Mouse (Mus musculus) testis, adult 2 months (tissue): Measurements from ENCODE around the gene Usp39. TPM values are rescaled to one million over a fixed set of nuclear protein-coding genes. Genes with fewer than 3 reads are reported as not detected.

ENCODE experiments used
- H3K27ac ChIP-seq: fragments of 200-500 bp; 2 replicates; pipeline ENCODE4 v1.5.1; 2012; ENCODE audit warnings: low read depth, low read length; ENCODE audit not compliant: control insufficient read depth, insufficient read depth
- H3K27me3 ChIP-seq: fragments of 200-500 bp; 2 replicates; pipeline ENCODE4 v1.6.1; 2012; ENCODE audit warnings: mild to moderate bottlenecking, low read length, moderate library complexity; ENCODE audit not compliant: control insufficient read depth, insufficient read depth
- H3K36me3 ChIP-seq: fragments of 200-500 bp; 2 replicates; pipeline ENCODE4 v1.6.1; 2012; ENCODE audit warnings: mild to moderate bottlenecking, low read length; ENCODE audit not compliant: control insufficient read depth, insufficient read depth
- H3K4me1 ChIP-seq: fragments of 200-500 bp; 2 replicates; pipeline ENCODE4 v1.6.1; 2012; ENCODE audit warnings: low read length; ENCODE audit not compliant: control insufficient read depth, insufficient read depth
- H3K4me3 ChIP-seq: fragments of 200-500 bp; 2 replicates; pipeline ENCODE4 v1.5.1; 2012; ENCODE audit warnings: low read depth, mild to moderate bottlenecking, low read length, moderate library complexity, mixed read lengths; ENCODE audit not compliant: control insufficient read depth
- CTCF ChIP-seq: fragments of 200-500 bp; IDR thresholded peaks from 2 replicates; pipeline ENCODE4 v1.5.1; 2012; ENCODE audit warnings: low read depth, mild to moderate bottlenecking, inconsistent platforms, low read length, moderate library complexity; ENCODE audit not compliant: control insufficient read depth, insufficient read depth, insufficient replicate concordance
- POLR2A ChIP-seq: fragments of 200-500 bp; IDR thresholded peaks from 2 replicates; pipeline ENCODE4 v1.6.1; 2012; ENCODE audit warnings: low read depth, mild to moderate bottlenecking, inconsistent platforms, low read length, moderate library complexity; ENCODE audit not compliant: control insufficient read depth
- polyA plus RNA-seq: library from polyadenylated mRNA; depleted of rRNA; stranded (reverse); fragments of >200 nt; gene quantifications from 2 replicates; pipeline ENCODE4 v1.2.3, GENCODE M21; 2012

Usp39 gene
- polyA plus RNA-seq, 1 experiment = 29.3 TPM

DNA sequence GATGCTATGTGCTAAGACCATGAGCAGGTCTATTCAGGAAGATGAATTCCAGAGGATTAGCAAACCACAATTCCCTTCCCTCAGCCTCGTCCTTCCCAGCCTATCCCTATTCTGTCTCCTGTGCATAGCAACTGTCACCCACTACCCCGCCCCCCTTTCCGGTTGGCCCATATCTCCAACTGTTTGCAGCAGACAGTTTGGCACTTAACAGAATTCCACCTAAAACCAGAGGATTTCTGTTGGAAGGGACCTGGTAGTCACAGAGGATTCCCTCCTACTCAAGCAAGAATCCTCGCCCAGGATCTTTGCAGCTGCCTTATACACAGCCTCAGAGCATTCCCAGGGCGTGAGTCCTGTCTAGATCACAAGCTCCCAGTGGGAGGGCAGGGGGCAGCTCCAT is 26.2 kb upstream of the Usp39 start:
- Histone ChIP-seq H3K4me3 (peak overlapping the region; percentile 41), H3K27me3 (no peaks in the 10 kb centered on the region), H3K36me3 (peaks cover 2% of the 10 kb centered on the region; the same call in 1 of the 2 replicates), H3K27ac (peak overlapping the region; percentile 96), H3K4me1 (peaks cover 23% of the 10 kb centered on the region)
- TF ChIP-seq POLR2A (no peak), CTCF (no peak)

DNA sequence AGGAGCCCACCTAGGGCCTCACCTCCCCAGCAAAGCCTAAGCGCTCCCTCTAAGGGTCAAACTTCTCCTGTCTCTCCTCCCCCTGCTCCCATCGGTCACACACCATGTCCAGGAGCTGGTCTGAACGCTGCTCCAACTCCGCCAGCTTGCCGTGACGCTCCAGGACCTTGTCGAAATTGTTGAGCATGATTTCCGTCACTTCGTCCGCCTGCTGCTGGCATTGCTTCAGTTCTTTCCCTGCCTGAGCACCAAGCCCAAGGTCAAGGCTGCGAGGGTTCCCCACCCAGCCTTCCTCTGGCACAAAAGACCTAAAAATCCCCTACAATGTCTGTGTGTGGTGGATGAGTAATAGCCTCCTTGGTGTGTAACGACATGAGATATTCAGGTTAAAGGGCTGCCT is 25.1 kb upstream of the Usp39 start:
- Histone ChIP-seq H3K4me1 (peaks cover 23% of the 10 kb centered on the region), H3K27ac (peak overlapping the region; percentile 96), H3K27me3 (no peaks in the 10 kb centered on the region), H3K36me3 (peaks cover 2% of the 10 kb centered on the region; the same call in 1 of the 2 replicates), H3K4me3 (peak overlapping the region; percentile 41)
- TF ChIP-seq POLR2A (peak; percentile 11; the same call in 1 of the 2 replicates), CTCF (no peak)

DNA sequence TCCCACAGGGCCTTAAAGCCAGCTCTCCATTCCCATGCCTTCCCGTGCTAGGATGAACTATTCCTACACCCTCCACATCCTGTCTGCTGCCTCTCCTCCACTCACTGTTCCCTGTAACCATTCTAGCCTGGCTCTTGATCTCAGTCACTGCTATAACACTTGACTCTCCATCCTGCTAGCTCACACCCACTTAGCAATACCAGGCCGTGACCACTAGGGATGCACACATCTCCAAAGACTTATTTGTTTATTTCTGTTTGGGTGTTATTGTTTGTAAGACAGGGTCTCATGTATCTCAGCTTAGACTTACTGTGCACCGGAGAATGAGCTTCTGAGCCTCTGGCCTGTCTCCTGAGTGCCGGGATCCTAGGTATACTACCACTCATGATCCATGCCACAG is 24.6 kb upstream of the Usp39 start:
- Histone ChIP-seq H3K27ac (peak overlapping the region; percentile 28), H3K4me1 (peaks cover 23% of the 10 kb centered on the region), H3K27me3 (no peaks in the 10 kb centered on the region), H3K4me3 (peak overlapping the region; percentile 41), H3K36me3 (peaks cover 2% of the 10 kb centered on the region; the same call in 1 of the 2 replicates)
- no peak for TF ChIP-seq POLR2A

DNA sequence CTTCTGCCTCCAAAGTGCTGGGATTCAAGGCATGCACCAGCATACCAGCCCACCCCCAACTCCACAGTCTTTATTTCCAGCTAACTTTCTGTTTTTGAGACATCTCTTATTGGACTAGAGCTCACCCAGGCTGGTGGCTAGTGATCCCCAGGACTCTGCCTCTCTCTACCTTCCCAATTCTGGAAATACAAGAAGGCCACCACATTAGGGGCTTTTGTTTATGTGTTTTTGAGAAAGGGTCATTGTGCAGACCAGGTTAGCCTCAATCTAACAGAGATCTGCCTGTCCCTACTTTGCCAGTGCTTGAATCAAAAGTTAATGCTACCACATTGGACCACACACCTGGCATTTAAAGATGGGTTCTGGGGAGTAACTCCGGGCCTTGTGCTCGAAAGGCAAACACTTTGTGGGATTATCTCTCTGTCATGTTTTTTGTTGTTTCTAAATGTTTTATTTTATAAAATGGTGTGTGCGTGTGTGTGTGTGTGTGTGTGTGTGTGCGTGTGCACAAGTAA is 22.5 kb upstream of the Usp39 start:
- no peak overlapping the region for H3K27ac ChIP-seq
- peaks cover 21% of the 10 kb centered on the region for H3K4me1 ChIP-seq
- no peaks in the 10 kb centered on the region for H3K27me3 ChIP-seq
- peak overlapping the region; percentile 40 for H3K4me3 ChIP-seq
- peaks cover 2% of the 10 kb centered on the region; the same call in 1 of the 2 replicates for H3K36me3 ChIP-seq
- TF ChIP-seq POLR2A (no peak), CTCF (no peak)

DNA sequence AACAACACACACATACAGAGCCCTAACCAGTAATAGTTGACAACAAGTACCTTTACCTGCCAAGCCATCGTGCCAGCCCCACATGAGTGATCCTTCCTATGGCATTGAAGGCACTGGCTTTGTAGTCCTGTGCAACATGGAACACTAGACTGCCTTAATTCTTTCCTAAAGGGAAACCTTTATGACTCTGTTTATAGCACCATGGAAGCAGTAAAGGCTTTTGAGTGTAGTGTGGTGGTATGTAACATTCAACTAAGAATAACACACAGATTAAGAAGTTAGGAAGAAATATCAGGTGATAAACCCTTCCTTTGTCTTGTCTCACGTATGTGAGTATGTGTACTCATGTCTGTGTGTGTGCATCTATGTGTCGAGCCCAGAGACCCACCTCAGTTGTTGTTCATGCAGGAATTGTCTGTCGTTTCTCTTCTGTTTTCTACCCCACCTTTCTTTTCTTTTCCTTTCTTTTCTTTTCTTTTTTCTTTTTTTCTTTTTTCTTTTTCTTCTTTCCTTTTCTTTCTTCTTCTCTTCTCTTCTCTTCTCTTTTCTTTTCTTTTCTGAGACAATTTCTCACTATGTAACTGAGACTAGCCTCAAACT is 22.0 kb upstream of the Usp39 start, which contains the start of gene Rnf181:
Rnf181 (minus strand) TSS at position 113 of the 600 bp plus-strand sequence.
- H3K27me3 ChIP-seq = no peaks in the 10 kb centered on the region
- H3K4me1 ChIP-seq = peaks cover 21% of the 10 kb centered on the region
- TF ChIP-seq CTCF (no peak), POLR2A (no peak)
- H3K4me3 ChIP-seq = peak within 1 kb of the TSS; percentile 68
- H3K36me3 ChIP-seq = peaks cover 2% of the 10 kb centered on the region; the same call in 1 of the 2 replicates
- H3K27ac ChIP-seq = peak within 1 kb of the TSS; percentile 53

DNA sequence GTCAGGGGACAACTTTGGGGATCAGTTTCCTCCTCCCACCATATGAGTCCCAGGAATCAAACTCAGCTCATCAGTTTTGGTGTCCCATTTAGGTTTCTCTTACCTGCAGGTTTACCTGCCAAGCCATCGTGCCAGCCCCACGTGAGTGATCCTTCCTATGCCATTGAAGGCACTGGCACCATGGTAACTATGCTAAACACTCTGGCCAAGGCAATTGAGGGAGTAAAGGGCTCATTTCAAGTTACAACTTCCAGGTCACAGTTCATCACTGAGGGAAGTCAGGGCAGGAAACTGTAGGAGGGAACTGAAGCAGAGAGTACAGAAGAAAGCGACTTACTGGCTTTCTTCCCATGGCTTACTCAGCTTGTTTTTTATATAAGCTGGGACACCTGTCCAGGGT is 21.3 kb upstream of the Usp39 start:
- H3K36me3 ChIP-seq = peaks cover 2% of the 10 kb centered on the region; the same call in 1 of the 2 replicates
- H3K4me1 ChIP-seq = peaks cover 20% of the 10 kb centered on the region
- TF ChIP-seq POLR2A = no peak
- no peak for TF ChIP-seq CTCF
- H3K4me3 ChIP-seq = peak overlapping the region; percentile 68
- H3K27me3 ChIP-seq = no peaks in the 10 kb centered on the region
- H3K27ac ChIP-seq = peak overlapping the region; percentile 53

DNA sequence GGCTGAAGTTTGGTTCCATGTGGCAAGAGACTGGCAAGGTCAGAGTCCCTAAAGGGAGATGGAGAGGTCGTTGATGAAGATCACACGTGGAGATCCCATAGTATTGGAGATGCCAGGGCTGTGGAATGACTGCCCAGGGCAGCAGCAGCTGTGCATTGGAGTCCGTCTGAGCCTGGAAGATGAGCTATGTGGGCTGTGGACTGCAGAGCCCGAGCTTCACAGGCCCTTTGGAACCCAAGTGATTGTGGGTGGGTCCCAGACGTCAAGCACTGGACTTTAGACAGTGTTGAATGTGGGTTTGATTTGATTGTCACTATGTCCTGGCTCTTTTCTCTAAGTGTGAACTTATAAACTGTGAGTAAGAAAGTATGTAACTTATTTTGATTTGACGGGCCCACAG is 20.0 kb upstream of the Usp39 start:
- no peak for TF ChIP-seq CTCF
- peak overlapping the region; percentile 45 for H3K4me3 ChIP-seq
- peaks cover 4% of the 10 kb centered on the region; the same call in 1 of the 2 replicates for H3K36me3 ChIP-seq
- H3K27me3 ChIP-seq = no peaks in the 10 kb centered on the region
- H3K27ac ChIP-seq = no peak overlapping the region
- H3K4me1 ChIP-seq = peaks cover 20% of the 10 kb centered on the region
